Mouse (Mus musculus): ENCODE data around the gene Gars.

The Gars gene

GRCm38 (mm10) chr6:55038671-55039445 is 1.1 kb downstream of the Gars start:
- peak; percentile 50 for DNase-seq (ENCODE audit: low read depth)

- DNase-seq (ENCODE audit: low read depth), result peak; percentile 33
Measured at GRCm38 (mm10) chr6:55039446-55039783, 1.6 kb downstream of the Gars start.

GRCm38 (mm10) chr6:55040031-55040430 is 2.2 kb downstream of the Gars start:
- DNase-seq (ENCODE audit: low read depth), result no peak

GRCm38 (mm10) chr6:55043206-55043605 is 5.4 kb downstream of the Gars start:
- no peak for DNase-seq (ENCODE audit: low read depth)

- DNase-seq (ENCODE audit: low read depth), result no peak
Measured at GRCm38 (mm10) chr6:55044542-55044941, 6.7 kb downstream of the Gars start.

- no peak for DNase-seq (ENCODE audit: low read depth)
Measured at GRCm38 (mm10) chr6:55045326-55045725, 7.5 kb downstream of the Gars start.

GRCm38 (mm10) chr6:55049186-55049585 is 11.4 kb downstream of the Gars start:
- no peak for DNase-seq (ENCODE audit: low read depth)

- DNase-seq (ENCODE audit: low read depth), result no peak
Measured at GRCm38 (mm10) chr6:55054491-55054890, 16.7 kb downstream of the Gars start.

GRCm38 (mm10) chr6:55057427-55057826 is 19.6 kb downstream of the Gars start:
- DNase-seq (ENCODE audit: low read depth), result peak; percentile 31

- no peak for DNase-seq (ENCODE audit: low read depth)
Measured at GRCm38 (mm10) chr6:55060241-55060825, 22.5 kb downstream of the Gars start.

- no peak for DNase-seq (ENCODE audit: low read depth)
Measured at GRCm38 (mm10) chr6:55061328-55061727, 23.5 kb downstream of the Gars start.

GRCm38 (mm10) chr6:55062200-55062599 is 24.4 kb downstream of the Gars start:
- DNase-seq (ENCODE audit: low read depth), result no peak

- DNase-seq (ENCODE audit: low read depth), result no peak
Measured at GRCm38 (mm10) chr6:55063793-55064476, 26.1 kb downstream of the Gars start.

- no peak for DNase-seq (ENCODE audit: low read depth)
Measured at GRCm38 (mm10) chr6:55064477-55064827, 26.6 kb downstream of the Gars start.

GRCm38 (mm10) chr6:55065903-55066302 is 28.1 kb downstream of the Gars start:
- DNase-seq (ENCODE audit: low read depth), result no peak

- no peak for DNase-seq (ENCODE audit: low read depth)
Measured at GRCm38 (mm10) chr6:55076561-55077255, 38.9 kb downstream of the Gars start.

- no peak for DNase-seq (ENCODE audit: low read depth)
Measured at GRCm38 (mm10) chr6:55081379-55081778, 43.6 kb downstream of the Gars start.

- no peak for DNase-seq (ENCODE audit: low read depth)
Measured at GRCm38 (mm10) chr6:55082261-55083051, 44.6 kb downstream of the Gars start.

GRCm38 (mm10) chr6:55087355-55087754 is 49.5 kb downstream of the Gars start:
- no peak for DNase-seq (ENCODE audit: low read depth)

- DNase-seq (ENCODE audit: low read depth), result peak; percentile 24
Measured at GRCm38 (mm10) chr6:55090639-55091038, 52.8 kb downstream of the Gars start.

GRCm38 (mm10) chr6:55091396-55091795 is 53.6 kb downstream of the Gars start:
- DNase-seq (ENCODE audit: low read depth), result no peak
